Mouse (Mus musculus): ENCODE results near the gene Cfap52.

Gene Cfap52

DNA sequence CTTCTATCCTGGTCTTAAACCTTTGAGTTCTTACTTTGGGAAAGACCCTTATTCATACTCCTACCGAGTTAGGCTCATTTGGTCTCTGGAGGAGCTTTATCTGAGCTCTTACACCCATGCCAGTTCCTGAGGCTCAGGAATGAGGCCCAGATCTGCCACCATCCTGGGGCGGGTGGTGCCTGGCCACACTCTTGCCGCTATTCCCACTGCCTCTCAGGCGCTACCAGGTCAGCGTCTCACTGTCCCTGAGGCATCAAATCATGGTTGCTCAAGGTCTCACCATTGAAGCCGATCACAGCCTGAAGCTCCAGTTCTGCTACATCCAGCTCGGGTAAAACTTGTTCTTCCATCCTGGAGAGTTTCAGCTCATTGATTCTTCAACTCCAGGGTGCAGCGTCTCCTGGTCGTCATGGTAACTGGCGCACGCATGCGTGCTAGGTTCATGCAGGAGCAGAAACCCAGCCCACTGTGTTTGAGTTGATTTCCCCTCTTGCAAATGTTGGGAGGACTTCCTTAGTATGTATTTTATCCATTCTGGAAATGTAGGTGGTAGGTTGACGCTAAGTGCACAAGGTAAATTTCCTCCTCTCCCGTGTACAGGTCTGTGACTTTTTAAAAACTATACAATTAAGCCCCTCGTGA is at the start of gene Cfap52:
Cfap52 (minus strand) TSS at position 410 of the 642 bp plus-strand sequence.
- DNase-seq, result peak; percentile 85

DNA sequence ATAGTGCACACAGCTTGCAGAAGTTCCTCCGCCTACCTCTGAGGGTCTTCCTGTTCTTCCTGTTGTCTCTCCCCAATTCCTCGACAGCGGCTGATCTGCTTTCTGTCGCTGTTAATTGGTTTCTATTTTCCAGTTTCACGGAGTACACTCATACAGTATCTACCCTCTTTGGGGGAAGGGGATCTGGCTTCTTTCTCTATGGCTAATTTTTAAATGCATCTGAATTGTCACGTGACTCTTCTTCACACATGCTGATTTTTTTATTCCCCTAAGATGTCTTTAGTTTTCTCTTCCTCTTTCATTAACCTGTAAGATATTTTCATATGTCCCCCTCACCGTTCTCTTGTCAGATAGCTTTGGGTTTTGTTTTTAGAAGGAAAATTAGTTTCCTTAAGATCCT is 46.8 kb upstream of the Cfap52 start:
- no peak for DNase-seq

DNA sequence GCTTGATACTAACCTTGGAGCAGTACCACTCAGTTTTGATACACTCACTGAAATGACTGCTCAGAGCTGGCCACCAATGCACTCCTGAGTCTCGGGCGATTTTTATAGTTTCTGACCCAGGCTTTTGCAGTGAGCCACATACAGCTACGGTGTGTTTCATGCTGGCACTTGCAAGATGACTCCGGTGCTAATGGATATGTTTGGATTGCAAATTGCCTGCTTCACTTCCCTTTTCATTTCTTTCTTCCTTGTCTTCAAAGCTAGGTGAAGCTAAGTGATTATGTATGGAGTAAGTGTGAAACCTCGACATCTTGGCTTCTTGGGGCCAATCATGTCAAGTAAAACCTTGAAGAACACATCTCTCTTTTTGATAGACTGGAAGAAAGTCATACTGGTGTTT is 43.9 kb upstream of the Cfap52 start:
- no peak for DNase-seq

DNA sequence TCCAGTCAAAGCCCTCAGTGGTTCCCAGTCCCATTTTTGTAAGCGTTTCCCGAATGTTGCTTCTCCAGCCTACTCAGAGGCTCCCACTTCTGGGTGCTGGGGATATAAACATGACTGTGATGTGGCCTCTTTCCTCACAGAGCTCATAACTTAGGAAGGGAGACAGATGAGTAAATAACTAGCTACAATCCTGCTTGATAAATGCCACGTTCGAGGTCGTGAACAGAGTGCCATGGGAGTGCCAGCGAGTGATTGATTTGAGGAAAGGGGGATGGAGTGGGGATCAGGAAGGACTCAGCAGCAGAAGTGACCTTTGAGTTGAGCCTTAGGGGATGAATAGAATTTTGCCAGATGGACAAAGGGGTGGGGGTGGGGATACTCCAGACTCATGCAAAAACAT is 42.2 kb upstream of the Cfap52 start:
- DNase-seq, result no peak

DNA sequence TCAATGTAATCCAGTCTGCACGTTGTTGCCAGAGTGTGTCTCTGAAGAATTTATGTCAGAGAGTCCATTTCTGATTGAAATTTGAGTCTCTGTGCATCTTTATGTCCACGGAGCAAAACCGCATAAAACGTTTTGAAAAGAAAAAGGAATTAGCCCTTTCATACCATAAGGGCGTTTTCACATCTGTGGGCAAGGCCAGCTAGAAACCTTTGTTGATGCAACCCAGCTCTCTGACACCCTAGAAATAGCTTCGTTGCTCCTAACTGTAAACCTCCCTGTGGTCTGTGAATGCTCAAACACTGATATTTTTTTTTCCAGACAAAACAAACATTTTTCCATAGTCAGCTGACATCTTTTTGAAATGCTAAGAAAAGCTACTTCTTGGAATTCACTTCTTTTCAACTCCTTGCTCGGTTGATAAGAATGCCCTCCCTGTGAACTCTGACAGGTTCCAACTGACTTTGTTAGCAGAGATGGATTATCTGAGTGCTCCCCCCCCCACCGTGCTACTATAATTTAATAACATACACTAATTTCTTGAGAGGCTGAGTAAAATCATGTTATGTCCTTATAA is 40.9 kb upstream of the Cfap52 start:
- DNase-seq, result no peak

DNA sequence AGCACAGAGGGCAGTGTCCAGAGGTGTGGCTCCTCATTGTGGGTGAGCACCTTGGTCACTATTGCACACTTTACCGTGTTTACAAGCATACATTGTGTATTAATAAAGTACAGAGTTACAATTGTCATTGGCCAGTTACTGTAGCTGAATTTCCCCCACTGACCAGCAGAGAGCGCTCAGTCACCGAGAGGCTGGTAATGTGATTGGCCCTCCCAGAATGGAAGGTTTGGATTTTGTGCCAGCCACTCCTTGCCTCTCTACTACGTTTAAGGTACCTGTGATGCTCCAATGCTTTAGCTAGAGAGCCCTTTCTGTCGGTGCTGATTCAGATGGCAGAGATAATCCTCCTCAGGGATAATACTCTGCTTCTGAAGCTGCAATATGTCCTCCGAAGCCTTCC is 38.7 kb upstream of the Cfap52 start:
- peak; percentile 25 for DNase-seq

DNA sequence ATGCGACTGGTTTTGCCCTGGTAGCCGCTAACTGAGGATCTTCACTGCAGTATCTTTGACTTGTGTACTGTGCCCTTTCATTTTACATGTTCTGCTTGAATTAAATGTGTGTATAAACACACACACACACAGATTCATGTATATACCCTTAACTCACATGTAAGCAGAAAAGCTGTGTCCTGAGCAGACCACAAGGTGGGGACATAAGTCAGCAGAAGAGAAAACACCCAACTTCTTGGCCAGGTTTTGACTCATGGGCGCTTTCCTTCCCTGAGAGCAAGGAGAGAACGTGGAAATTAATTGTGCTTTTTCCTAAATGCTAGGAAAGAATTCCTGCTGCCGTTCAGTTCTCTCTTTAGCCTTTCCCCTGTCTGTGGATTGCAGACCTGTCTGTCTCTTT is 34.2 kb upstream of the Cfap52 start:
- no peak for DNase-seq

DNA sequence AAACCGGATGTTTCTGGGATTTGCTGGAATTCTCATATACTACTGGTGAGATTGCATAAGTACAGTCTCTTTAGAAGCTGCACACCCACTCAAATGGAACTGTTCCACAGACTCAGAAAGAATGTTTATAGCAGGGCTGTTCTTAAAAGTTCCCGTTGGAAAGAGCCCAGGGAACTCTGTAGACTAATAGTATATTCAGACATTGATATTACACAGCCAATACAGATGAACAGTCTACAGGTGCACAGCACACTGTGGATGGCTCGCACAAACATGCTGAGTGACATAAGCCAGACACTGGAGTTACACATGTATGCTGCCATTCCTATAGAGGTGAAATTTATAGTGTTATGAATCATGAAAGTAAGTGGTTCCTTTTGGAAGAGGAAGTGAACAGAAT is 33.5 kb upstream of the Cfap52 start:
- no peak for DNase-seq

DNA sequence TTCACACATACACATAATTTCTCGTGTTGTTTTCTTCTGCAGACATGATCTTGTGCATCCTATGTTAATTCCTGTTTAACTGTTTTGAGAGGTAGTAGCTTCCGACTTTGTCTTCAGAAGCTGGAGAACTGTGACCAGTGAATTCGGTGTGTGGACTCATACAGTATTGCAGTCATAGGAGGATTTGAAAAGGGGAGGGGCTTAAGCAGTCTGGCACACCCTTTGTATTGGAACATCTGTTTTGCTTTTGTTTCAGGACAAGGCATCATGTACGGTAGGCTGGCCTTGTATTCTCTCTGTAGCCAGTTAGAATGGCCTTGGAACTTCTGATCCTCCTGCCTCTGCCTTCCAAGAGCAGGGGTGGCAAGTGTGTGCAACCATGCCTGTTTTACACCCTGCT is 30.5 kb upstream of the Cfap52 start:
- DNase-seq, result no peak

DNA sequence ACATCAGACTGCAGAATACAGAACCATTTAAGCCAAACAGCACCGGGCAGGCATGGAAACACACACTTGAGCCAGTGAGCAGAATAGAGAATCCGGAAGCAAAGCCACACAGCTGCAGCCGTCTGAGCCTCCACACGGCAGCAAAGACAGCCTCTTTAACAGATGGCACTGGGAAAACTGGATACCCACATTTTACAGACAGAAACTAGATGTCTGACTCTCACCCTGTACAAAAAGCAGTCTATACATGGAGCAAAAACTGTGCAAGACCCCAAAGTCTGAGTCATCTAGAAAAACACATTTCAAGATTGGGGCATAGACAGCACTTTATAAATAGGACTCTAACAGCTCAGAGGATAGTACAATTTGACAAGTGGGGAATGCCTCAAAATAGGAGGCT is 25.8 kb upstream of the Cfap52 start:
- DNase-seq, result no peak

DNA sequence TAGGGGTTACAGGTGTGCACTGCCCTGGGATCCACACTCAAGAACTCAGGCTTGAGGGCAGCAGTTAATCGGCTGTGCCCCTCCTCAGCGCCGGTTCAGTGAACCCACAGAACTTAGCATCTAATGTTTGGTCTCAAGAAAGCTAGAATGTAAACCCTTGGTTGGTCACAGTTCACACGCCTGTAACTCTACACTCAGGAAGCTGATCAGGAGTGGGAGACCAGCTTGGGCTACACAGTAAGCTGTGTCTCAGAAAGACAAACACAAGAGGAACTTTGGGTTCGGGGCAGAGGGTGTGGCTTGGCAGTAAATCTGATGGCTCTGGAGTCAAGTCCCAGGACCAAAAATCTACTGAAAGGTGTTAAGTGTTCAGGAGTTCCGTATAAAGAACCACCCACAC is 18.1 kb upstream of the Cfap52 start:
- DNase-seq, result no peak

DNA sequence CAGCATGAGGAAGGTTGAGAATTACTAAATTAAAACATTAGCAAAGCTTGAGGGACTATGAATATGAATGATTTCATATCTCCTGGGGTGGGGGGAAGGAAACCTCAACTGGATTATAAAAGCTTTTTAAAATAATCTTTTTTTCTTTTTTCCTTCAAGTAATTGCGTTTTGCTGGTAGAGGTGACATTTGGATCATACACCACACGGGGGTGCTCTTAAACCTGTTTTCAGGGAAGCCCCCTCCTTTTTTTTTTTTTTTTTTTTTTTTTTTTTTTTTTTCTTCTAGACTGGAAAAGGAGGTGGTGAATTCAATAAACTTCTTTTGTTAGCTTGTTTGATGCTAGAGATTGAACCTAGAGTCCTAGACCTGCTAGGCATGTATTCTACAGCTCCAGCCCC is 9.8 kb upstream of the Cfap52 start:
- DNase-seq, result no peak

DNA sequence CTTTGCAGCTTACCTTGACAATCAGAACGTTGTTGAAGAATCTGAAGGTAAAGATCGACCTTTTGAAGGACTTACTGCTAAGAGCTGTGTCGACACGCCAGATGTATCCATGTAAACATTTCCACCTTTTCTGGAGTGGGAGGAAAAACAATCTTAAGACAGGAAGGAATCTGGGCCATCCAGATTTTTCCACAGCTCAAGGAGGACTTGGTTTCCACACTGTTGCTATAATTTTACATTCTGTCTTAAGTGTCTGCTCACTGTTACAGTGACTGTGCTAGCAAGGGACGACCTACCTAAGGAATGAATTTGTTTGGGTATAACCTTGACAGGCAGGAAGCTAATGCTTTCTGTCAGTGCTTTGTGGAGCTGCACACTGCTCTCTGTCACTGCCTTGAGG is 7.8 kb upstream of the Cfap52 start:
- no peak for DNase-seq

DNA sequence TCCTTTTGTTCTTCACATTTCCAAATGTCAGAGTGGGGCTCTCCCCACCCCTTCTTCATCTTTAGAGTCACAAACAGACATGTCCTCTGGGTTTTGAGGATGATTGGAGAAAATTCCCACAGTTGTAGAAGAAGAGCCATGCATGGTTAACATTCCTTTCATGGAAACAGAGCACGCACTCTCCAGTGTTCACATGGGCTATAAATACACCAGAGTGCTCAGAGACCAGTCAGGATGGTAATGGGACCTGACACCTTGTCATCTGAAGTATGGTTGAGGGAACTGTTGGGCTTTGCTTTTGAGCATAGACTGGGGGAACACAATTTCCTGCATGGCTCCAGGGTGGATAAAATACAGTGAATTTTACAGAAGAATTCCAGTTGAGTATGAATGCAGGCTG is 7.2 kb upstream of the Cfap52 start:
- no peak for DNase-seq

DNA sequence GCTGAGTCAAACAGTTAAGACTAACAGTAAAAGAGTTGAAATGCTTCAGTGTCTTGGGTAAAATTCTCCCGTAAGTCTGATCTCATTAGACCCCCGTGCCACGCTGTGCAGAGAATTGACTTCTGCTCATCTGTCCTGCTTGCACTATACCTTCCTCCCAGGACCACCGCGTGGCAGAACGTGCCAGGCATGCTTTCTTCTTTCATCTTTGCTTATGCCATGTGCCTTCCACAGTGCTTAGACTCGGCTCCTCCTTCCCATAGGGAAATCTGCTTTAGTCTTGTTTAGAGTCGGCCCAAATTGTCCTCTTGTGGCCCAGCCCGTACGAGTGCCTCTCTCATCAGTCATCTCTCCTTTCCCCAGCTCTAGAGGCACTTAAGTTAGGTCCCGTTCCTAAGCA is 2.4 kb upstream of the Cfap52 start:
- DNase-seq, result no peak

DNA sequence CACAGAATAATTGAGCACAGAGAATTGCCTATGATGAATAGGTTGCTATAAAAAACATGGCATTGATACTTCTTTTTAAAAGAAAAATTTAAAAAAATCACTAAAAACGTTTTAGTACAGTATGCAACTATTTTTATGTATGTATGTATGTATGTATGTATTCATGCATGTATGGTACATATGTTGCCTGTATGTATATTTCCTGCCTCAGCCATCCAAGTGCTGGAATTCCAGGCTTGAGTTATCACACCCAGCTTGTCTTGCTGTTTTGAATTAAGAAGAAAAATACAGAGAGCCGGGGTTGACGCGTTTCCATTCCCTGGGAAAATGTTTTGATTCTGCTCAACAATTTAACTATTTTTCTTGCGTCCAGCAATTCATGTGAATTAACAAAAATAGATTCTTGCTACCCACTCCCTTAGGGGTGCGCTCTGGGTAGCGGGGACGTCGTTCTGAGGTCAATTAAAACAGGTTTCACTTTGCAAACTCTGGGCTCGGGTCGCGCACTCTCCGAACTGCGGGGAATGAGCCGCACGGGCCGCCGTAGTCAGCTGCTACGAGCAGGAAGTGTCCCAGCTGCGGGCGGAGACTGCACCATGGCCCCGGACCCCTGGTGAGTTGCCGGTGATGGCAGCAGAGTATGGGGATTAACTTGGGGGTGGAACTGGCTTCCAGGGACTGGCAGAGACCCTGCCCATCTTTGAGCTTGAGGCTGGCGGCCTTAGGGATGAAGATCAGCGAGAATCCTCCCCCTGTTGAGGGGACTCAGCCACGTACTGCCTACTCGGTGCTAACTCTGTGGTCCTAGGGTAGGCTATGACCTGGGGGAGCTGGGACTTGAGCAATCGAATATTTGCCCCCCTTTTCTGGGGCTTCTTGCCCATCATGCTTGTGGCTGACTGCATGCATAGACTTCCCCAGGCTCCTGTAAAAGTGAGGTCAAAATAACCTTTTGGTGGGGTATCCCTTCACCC is 741 bp upstream of the Cfap52 start, which contains the start of gene Stx8:
Stx8 (plus strand) TSS at position 289 of the 974 bp plus-strand sequence.
- peak; percentile 85 for DNase-seq

DNA sequence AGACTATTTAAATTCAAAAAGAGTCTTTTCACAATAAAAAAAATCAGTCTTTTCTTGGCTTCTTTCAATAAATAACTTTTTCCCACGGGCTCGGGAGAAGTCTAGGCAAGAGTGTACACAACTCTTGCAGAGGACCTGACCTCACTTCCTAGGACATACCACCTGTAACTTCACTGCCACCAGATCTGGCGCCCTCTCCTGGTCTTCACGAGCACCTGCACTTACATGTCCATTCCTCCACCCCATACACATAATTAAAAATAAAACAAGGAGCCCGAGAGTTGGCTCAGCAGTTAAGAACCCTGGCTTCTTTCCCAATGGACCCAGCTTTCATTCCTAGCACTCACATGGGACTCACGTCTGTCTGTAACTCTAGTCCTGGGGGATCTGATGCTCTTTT is 1.3 kb downstream of the Cfap52 start:
- no peak for DNase-seq

DNA sequence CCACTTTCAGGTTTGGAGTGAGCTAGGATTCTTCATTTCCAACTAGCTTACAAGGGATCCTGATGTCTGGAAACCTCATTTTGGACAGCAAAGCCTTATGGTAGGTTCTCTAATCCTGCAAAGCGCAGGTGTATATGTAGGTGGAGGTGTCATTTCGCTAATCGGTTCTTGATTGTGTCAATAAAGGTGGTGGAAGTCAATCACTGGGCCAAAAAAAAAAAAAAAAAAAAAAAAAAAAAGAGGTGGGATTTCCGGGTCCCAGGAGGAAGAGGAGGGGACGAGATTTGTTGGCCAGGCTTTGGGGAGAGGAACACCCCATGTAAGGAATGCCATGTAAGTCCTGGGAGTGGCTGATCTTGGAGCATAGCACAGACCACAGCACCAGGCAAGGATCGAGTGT is 11.0 kb downstream of the Cfap52 start:
- DNase-seq, result no peak

DNA sequence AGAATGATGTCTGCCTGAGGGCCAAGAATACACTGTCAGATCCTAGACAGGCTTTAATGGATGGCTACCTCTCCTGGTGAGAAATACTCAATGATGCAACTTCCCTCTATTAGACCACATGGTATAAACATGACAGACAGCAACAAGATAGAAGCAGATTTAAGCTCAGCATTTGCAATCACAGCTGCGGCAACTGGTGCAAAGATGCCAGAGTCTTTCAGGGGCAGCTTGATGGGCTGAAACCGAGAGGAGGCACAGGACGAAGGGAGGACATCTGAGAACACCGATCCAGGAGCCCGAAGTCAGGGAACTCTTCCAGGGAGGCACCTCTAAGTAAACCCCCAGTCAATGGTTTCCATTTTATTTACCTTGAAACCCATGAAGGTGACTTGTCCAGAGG is 11.8 kb downstream of the Cfap52 start:
- DNase-seq, result no peak

DNA sequence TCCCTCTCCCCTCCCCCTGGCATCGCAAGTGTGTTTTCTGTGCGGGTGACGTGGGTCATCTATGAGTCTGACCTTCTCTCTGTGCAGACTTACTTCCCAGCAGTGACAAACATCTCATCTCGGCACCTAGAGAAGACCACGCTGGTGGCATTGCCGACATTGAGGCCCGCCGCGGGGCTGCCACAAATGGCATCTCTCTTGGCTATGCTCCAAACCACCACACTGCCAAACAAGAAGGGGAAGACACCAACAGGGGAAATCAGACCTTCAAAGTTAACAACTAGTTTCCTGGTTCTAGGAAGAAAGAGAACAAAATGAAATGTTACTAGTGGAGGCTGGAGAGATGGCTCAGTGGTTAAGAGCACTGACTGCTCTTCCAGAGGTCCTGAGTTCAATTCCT is 16.0 kb downstream of the Cfap52 start:
- DNase-seq, result no peak

DNA sequence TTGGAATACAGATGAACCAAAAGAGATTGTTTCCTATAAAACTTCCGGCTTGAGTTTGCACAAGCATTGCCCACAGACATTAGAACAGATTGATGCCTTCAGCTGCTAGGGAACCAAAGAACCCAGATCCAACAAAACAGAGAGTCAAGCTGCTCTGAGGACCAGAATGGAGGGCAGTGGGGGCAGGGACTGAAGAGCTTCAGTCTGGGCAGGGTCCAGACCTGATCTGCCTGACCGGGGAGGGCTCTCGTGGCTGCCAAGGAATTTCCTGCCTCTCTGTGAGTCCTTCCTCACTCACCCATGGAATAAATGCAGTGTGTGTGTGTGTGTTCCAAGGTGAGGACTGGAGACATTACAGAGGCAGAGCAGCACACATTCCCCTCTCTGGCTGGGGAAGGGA is 17.2 kb downstream of the Cfap52 start:
- DNase-seq, result no peak

DNA sequence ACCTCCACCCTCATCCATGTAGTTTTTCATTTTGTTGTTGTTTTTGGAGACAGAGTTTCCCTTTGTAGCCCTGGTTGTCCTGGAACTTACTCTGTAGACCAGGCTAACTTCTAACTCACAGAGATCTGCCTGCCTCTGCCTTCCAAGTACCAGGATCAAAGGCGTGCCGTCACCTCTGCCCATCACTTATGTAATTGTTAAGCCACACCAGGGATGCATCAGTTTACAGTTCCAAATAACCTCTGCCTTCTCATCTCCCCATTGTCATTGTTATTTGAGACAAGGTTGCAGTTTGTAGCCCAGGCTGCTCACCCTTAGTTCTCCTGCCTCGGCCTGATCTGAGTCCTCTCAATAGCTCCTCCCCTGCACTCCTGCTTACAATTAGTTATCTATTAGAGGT is 33.3 kb downstream of the Cfap52 start:
- DNase-seq, result no peak

DNA sequence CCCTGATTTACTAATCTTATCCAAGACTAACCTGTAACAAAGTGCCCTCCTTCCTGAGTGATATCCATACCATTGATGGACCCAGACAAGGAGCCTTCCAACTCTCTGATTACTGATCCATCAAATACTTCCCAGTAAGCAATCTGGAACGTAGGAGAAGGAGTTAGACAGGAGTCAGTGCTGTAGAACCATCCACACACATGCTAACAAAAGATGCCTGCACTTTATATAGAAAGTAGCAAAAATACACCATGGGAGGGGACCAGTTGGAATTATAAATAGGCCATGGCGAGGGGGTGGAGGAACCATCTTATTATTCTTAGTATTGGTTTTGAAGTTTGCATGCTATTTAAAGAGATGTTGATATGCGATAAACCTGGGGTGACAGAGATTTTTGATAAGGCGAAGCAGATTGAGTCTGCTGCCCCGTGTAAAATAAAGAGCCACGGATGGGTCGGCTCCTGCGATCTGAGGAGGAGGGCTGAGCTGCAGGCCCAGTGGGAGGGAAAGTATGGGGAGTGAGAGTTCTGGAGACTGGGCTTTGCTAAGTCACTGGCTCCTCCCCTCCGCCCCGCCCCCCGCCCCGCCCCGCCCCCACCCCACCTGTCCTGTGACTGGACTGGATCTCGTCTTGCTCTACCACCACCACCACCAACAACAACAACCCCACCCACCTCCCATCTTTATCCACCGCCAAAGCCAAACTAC is 38.9 kb downstream of the Cfap52 start:
- DNase-seq, result no peak
